Mouse (Mus musculus): ENCODE results near the gene Olfr823. TPM values are rescaled to one million over a fixed set of nuclear protein-coding genes. Genes with fewer than 3 reads are reported as not detected.
"Not testable (repeated sequence)": the region's sequence is repeated elsewhere in the genome, so short reads cannot be mapped to it uniquely, and the experiment has no call there.

Gene Olfr823
- not detected in 2 replicates for total RNA-seq (2021)
- long read RNA-seq, result 0 reads

- not testable (repeated sequence) for DNase-seq
Measured at GRCm38 (mm10) chr10:130115283-130115682, at the start of gene Olfr823. Olfr823 (minus strand) TSS chr10:130115383.

DNA sequence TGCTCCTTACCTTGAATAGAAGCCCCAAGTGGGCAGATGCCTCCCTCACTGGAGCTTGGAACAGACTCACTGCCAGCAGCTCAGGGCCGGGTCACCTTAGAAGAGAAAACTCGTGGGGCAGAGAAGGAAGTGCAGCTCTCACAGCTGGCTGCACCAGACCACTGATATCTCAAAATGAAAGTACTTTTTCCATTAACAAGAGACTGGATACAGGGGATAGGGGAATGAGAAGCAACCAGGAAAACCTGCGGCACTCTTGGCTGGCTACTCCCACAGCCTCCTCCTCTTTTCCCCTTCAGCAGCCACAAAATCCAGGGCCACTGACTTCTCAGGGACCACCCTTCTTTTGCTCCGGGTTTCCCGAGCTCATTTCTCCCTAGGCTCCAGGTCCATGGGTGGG, 28.9 kb upstream of the Olfr823 start:
- no peak for DNase-seq

DNA sequence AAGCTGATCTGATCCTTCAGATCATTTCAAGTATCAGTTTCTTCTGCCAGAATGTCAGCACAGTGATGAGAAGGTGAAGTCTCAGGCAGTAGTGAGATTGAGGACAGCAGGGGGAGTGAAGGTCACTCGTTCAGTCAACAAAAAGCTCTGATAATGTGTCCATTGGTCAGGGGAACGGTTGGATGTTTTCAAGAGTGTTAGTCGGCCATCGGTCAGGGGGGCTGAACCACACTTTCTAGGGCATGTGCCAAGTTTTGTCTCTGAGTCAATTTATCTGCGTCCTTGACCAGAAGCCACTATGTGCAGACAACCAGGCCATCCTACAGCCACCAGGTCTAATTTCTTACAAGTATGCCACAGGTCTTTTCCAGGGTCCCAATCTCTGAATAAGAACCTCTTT, 27.3 kb upstream of the Olfr823 start:
- peak; percentile 21 for DNase-seq

- DNase-seq, result no peak
Measured at GRCm38 (mm10) chr10:130134811-130135210, 19.6 kb upstream of the Olfr823 start.

DNA sequence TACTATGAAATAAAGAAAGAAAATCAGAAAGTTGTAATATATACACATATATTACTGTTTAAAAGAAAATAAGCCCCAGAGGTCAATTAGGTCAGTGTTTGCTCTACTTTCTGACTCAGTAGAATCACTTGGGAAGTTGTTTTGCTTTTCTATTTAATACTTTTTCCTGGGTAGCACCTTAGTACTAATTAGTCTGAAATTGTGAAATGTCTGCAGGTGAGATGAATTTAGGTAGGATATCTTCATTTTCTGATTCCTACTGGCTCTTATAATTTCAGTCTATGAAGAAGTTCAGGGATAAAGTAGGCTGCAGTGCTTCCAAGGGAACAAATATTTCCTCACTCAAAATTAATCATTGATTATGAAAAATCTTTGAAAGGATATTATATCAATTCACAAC, 14.7 kb upstream of the Olfr823 start, which contains the start of gene Olfr824:
TSS of gene Olfr824 (minus strand) at position 101 of the 400 bp plus-strand sequence.
- not testable (repeated sequence) for DNase-seq

GRCm38 (mm10) chr10:130116045-130116444, 862 bp upstream of the Olfr823 start:
- not testable (repeated sequence) for DNase-seq

DNA sequence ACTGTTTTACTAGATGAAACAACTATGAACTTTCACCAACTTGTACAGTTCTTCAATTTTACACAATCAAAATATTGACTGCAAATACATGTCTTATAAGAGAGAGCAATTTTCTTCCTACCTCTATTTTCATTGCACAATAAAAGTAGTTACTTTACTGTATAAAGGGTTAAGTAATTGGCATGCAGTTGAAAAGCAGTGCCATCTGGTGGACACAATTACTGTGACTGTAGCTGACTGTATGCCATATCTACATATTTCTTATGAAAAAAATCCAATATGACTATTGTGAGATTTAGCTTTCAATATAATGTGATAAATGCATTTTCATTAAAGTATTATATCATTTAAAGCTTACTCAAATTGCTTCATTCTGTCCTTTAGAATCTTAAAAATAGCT, 19.1 kb downstream of the Olfr823 start:
- no peak for DNase-seq

- peak; percentile 54 for DNase-seq
Measured at GRCm38 (mm10) chr10:130092838-130093440, 22.2 kb downstream of the Olfr823 start.

DNA sequence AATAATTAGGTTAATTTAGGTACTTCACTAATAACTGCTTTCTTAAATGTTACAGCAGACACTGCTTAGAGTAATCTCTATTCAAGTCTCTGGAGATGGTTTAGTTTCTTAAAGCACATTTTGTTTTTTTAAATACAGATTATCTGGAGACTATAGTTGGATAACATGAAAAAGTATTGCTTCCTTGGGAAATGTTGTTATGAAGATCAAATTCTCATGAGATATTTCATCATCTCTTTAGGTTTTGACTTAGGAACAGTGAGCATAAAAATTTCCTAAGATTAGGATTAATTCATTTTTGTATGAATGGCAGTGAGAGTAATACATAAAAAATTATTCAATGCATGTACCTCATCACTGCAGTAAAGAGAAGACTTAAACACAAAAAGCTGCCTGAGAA, 44.3 kb downstream of the Olfr823 start, which contains the start of gene Olfr822:
TSS of gene Olfr822 (plus strand) at position 301 of the 400 bp plus-strand sequence.
- DNase-seq, result no peak

Other genes with a start within 250 kb of the Olfr823 start
- not detected in 2 replicates for gene Olfr814, start 235.5 kb downstream of the Olfr823 start, total RNA-seq (2021)
- not detected in 2 replicates for gene Olfr815, start 209.5 kb downstream of the Olfr823 start, total RNA-seq (2021)
- gene Olfr816, start 199.8 kb downstream of the Olfr823 start, total RNA-seq (2021), result not detected in 2 replicates
- gene Olfr818, start 166.3 kb downstream of the Olfr823 start, total RNA-seq (2021), result not detected in 2 replicates
- not detected in 2 replicates for gene Olfr819, start 148.1 kb downstream of the Olfr823 start, total RNA-seq (2021)
- not detected in 2 replicates for gene Olfr247, start 139.2 kb downstream of the Olfr823 start, total RNA-seq (2021)
- gene Gm10310, start 130.3 kb downstream of the Olfr823 start, total RNA-seq (2021), result not detected in 2 replicates
- not detected in 2 replicates for gene Olfr820, start 102.8 kb downstream of the Olfr823 start, total RNA-seq (2021)
- gene Olfr821, start 85.0 kb downstream of the Olfr823 start, total RNA-seq (2021), result not detected in 2 replicates
- gene Olfr822, start 44.2 kb downstream of the Olfr823 start, total RNA-seq (2021), result not detected in 2 replicates
- not detected in 2 replicates for gene Olfr824, start 14.6 kb upstream of the Olfr823 start, total RNA-seq (2021)
- gene Olfr825, start 51.4 kb upstream of the Olfr823 start, total RNA-seq (2021), result not detected in 2 replicates
- gene Olfr826, start 68.8 kb upstream of the Olfr823 start, total RNA-seq (2021), result not detected in 2 replicates
- gene Olfr827, start 99.0 kb upstream of the Olfr823 start, total RNA-seq (2021), result not detected in 2 replicates
- gene Neurod4, start 164.9 kb upstream of the Olfr823 start, total RNA-seq (2021), result 0.36 TPM in 1 of 2 replicates, not detected in the other
- 0.46 TPM in 1 of 2 replicates, not detected in the other for gene Tespa1, start 207.5 kb upstream of the Olfr823 start, total RNA-seq (2021)

Measured in adrenal gland, postnatal 25 days (tissue).